Mouse (Mus musculus) neural tube, embryonic 10.5 days (tissue): ENCODE data around the gene Oas1d.

Source experiments
- DNase-seq: peaks from one replicate; pipeline ENCODE4 v3.0.0-alpha.2; 2017; ENCODE audit warnings: low spot score; ENCODE audit errors: extremely low spot score

Gene Oas1d

DNA sequence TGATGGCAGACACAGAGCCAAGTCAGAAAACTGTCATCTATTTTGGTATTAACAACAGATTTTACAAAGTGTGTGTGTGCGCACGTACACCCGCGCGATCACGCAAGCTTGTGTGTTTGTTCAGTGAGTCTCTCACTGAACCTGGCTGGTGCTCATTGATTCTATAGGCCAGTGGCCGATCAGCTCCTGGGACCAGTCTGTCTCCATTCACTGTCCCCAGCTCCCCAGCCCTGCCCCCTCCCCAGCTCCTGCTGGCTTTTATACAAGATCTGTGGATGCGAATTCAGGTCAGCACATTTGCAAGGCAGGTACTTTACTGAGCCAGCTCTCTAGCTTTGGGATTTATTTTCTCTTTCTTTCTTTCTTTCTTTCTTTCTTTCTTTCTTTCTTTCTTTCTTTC, 54.5 kb downstream of the Oas1d start:
- DNase-seq: no peak

DNA sequence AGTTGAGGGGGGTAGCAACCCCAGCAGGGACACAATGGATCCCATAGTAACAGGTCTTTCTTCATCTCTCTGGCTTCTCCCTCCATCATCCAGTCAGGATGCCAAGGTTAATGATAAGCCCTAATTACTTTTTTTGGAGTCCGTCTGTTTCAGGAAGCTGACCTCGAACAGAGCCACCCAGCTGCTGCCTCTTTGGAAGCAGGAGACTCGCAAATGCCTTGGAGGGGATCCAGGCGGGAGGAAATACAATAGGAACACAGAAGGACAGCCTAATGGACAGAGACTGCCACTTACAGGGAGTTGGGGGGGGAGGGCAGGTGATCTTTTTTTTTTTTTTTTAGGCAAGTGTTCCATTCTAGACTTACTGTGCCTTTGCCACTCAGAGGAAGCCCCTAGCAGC, 55.4 kb downstream of the Oas1d start:
- DNase-seq: no peak
